Mouse (Mus musculus) E14TG2a.4 (cell line): Measurements from ENCODE around the gene Gm10153.

Experiments used
- CTCF ChIP-seq: conservative IDR thresholded peaks from 2 replicates; pipeline ENCODE4 v1.5.1; 2014; ENCODE audit warnings: low read length
- POU5F1 ChIP-seq: IDR thresholded peaks from 2 replicates; pipeline ENCODE4 v1.6.1; 2014; ENCODE audit warnings: low read length, borderline replicate concordance

DNA sequence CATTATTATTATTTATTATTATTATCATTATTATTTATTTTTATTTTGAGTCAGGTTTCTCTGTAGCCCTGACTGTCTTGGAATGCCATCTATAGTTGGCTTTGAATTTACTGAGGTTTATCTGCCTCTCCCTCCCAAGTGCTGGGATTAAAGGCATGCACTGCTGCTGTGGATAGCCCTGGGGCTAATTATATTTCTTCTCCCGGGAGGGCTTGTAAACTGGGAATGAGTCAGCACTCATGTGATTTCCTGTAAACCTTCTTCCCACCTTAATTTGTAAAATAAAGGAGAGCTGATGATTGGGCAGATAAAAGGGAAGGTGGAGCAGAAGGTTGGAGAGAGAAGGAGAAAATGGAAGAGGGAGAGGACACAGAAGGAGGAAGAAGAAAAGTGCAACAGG, 49.5 kb downstream of the Gm10153 start:
- no peak for TF ChIP-seq CTCF
- no peak for TF ChIP-seq POU5F1
